Mouse (Mus musculus) CH12.LX (cell line): ENCODE measurements at regions not wholly inside any gene's neighbourhood (a gene's known extent, or its start where the extent isn't known, plus 50 kb on each side); places are given as distances from the start of the nearest gene placed in this dataset.

Experiments used
- DNase-seq: peaks from one replicate; pipeline ENCODE4 v3.0.0-alpha.2; 2013; ENCODE audit errors: extremely low read depth
- H3K27ac ChIP-seq: 2 replicates; pipeline ENCODE4 v1.5.1; 2012; ENCODE audit warnings: low read depth, mild to moderate bottlenecking, control low read depth, moderate library complexity; ENCODE audit not compliant: insufficient read depth
- H3K27me3 ChIP-seq: replicated peaks from 2 replicates; pipeline ENCODE3; 2012; ENCODE audit warnings: inconsistent platforms
- H3K36me3 ChIP-seq, 2 experiments: replicated peaks in 1 of 2; 2 replicates each; pipeline versions ENCODE3 to v1.6.1; 2012; ENCODE audit warnings: inconsistent platforms in 1 of 2, low read length in 1 of 2, mild to moderate bottlenecking in 1 of 2, mixed read lengths in 1 of 2, moderate library complexity in 1 of 2; ENCODE audit not compliant: control insufficient read depth in 1 of 2, insufficient read depth in 1 of 2
- H3K4me1 ChIP-seq, 2 experiments: 2 replicates each; pipeline ENCODE4 v1.6.1; 2012; ENCODE audit warnings: inconsistent platforms in 1 of 2, moderate library complexity in 1 of 2; ENCODE audit not compliant: insufficient read depth in 2 of 2, control insufficient read depth in 1 of 2
- H3K4me2 ChIP-seq: 2 replicates; pipeline ENCODE4 v1.6.1; 2012; ENCODE audit warnings: low read depth, mild to moderate bottlenecking, control low read depth; ENCODE audit not compliant: poor library complexity, insufficient read depth, severe bottlenecking
- H3K4me3 ChIP-seq, 3 experiments: fragments of 150-350 bp in 1 of 3; sonication (generic) in 1 of 3; replicated peaks in 1 of 3; 2 replicates each; pipeline versions ENCODE3 to v1.5.1; 2011 to 2012; ENCODE audit warnings: low read depth in 2 of 3, low read length in 2 of 3, mild to moderate bottlenecking in 2 of 3, moderate library complexity in 2 of 3, control low read depth in 1 of 3, improper control_type of control experiment in 1 of 3, inconsistent platforms in 1 of 3, mixed read lengths in 1 of 3; ENCODE audit not compliant: poor library complexity in 1 of 3
- H3K79me2 ChIP-seq: replicated peaks from 2 replicates; pipeline ENCODE4 v1.6.1; 2012; ENCODE audit warnings: mild to moderate bottlenecking, moderate library complexity; ENCODE audit not compliant: control insufficient read depth, poor library complexity, insufficient read depth, severe bottlenecking; ENCODE audit errors: extremely low read depth
- H3K9ac ChIP-seq: 2 replicates; pipeline ENCODE4 v1.6.1; 2012; ENCODE audit warnings: low read depth, mild to moderate bottlenecking, control low read depth, moderate library complexity; ENCODE audit not compliant: insufficient read depth
- H3K9me3 ChIP-seq: replicated peaks from 2 replicates; pipeline ENCODE3; 2012; ENCODE audit warnings: low read length, inconsistent platforms, mixed read lengths
- BHLHE40 ChIP-seq: IDR thresholded peaks from 2 replicates; pipeline ENCODE4 v1.6.1; 2011; ENCODE audit warnings: mild to moderate bottlenecking, low read depth, low read length, improper control_type of control experiment
- CHD2 ChIP-seq: IDR thresholded peaks from 2 replicates; pipeline ENCODE4 v1.6.1; 2011; ENCODE audit warnings: low read length, improper control_type of control experiment
- ELF1 ChIP-seq: IDR thresholded peaks from 2 replicates; pipeline ENCODE4 v1.6.1; 2014; ENCODE audit warnings: low read depth, mild to moderate bottlenecking, inconsistent platforms, low read length, improper control_type of control experiment
- EP300 ChIP-seq: IDR thresholded peaks from 2 replicates; pipeline ENCODE4 v1.6.1; 2011; ENCODE audit warnings: low read length, improper control_type of control experiment
- GABPA ChIP-seq: IDR thresholded peaks from 2 replicates; pipeline ENCODE4 v1.6.1; 2012; ENCODE audit warnings: low read depth, low read length, improper control_type of control experiment, inconsistent platforms; ENCODE audit not compliant: insufficient replicate concordance
- HCFC1 ChIP-seq: IDR thresholded peaks from 2 replicates; pipeline ENCODE4 v1.6.1; 2012; ENCODE audit warnings: low read depth, mild to moderate bottlenecking, inconsistent platforms, low read length, improper control_type of control experiment
- JUN ChIP-seq: IDR thresholded peaks from 2 replicates; pipeline ENCODE4 v1.6.1; 2011; ENCODE audit warnings: low read depth, mild to moderate bottlenecking, low read length, improper control_type of control experiment, moderate library complexity; ENCODE audit not compliant: insufficient read depth
- JUND ChIP-seq: conservative IDR thresholded peaks from 2 replicates; pipeline ENCODE4 v1.6.1; 2011; ENCODE audit warnings: low read depth, low read length, improper control_type of control experiment
- MAX ChIP-seq: IDR thresholded peaks from 2 replicates; pipeline ENCODE4 v1.6.1; 2011; ENCODE audit warnings: low read length, improper control_type of control experiment
- MAZ ChIP-seq: IDR thresholded peaks from 2 replicates; pipeline ENCODE4 v1.6.1; 2012; ENCODE audit warnings: low read depth, mild to moderate bottlenecking, inconsistent platforms, low read length, improper control_type of control experiment, moderate library complexity
- MXI1 ChIP-seq: IDR thresholded peaks from 2 replicates; pipeline ENCODE4 v1.6.1; 2011; ENCODE audit warnings: mild to moderate bottlenecking, low read depth, low read length, improper control_type of control experiment
- MYC ChIP-seq: IDR thresholded peaks from 2 replicates; pipeline ENCODE4 v1.6.1; 2011; ENCODE audit warnings: low read depth, mild to moderate bottlenecking, improper control_type of control experiment, low read length
- PAX5 ChIP-seq: IDR thresholded peaks from 2 replicates; pipeline ENCODE4 v1.6.1; 2012; ENCODE audit warnings: low read length, inconsistent platforms, mixed read lengths
- POLR2AphosphoS2 ChIP-seq: IDR thresholded peaks from 2 replicates; pipeline ENCODE4 v1.6.1; 2011; ENCODE audit warnings: low read depth, low read length, improper control_type of control experiment
- RAD21 ChIP-seq: IDR thresholded peaks from 2 replicates; pipeline ENCODE4 v1.6.1; 2011; ENCODE audit warnings: low read depth, mild to moderate bottlenecking, low read length, improper control_type of control experiment, moderate library complexity
- RCOR1 ChIP-seq: conservative IDR thresholded peaks from 2 replicates; pipeline ENCODE4 v1.6.1; 2012; ENCODE audit warnings: low read depth, mild to moderate bottlenecking, inconsistent platforms, low read length, improper control_type of control experiment
- SMC3 ChIP-seq: IDR thresholded peaks from 2 replicates; pipeline ENCODE4 v1.6.1; 2011; ENCODE audit warnings: low read depth, low read length, improper control_type of control experiment
- TBP ChIP-seq: conservative IDR thresholded peaks from 2 replicates; pipeline ENCODE4 v1.6.1; 2011; ENCODE audit warnings: low read depth, low read length, improper control_type of control experiment
- USF1 ChIP-seq: IDR thresholded peaks from 2 replicates; pipeline ENCODE4 v1.6.1; 2014; ENCODE audit warnings: low read depth, mild to moderate bottlenecking, inconsistent platforms, low read length, improper control_type of control experiment
- USF2 ChIP-seq: conservative IDR thresholded peaks from 2 replicates; pipeline ENCODE4 v1.6.1; 2011; ENCODE audit warnings: low read depth, low read length, improper control_type of control experiment
- ZC3H11A ChIP-seq: IDR thresholded peaks from 2 replicates; pipeline ENCODE4 v1.6.1; 2012; ENCODE audit warnings: low read depth, mild to moderate bottlenecking, inconsistent platforms, low read length, improper control_type of control experiment
- ZKSCAN1 ChIP-seq: IDR thresholded peaks from 2 replicates; pipeline ENCODE4 v1.6.1; 2012; ENCODE audit warnings: low read depth, inconsistent platforms, low read length, improper control_type of control experiment, borderline replicate concordance
- dilution Hi-C: fragments of 300-500 bp; cut with MboI; formaldehyde crosslinking; loops from 2 replicates; pipeline ENCODE4 v1.14.3; 2020; ENCODE audit warnings: low sequenced_read_pairs; ENCODE audit not compliant: extremely low pct_unique_long_range_greater_than_20kb, extremely low pct_ligation_motif_present
- in situ Hi-C: fragments of 300-500 bp; cut with MboI; formaldehyde crosslinking; loops from 3 replicates; pipeline ENCODE4 v1.14.3; 2019; ENCODE audit warnings: low sequenced_read_pairs, low pct_ligation_motif_present, low pct_unique_long_range_greater_than_20kb, mixed read lengths

DNA sequence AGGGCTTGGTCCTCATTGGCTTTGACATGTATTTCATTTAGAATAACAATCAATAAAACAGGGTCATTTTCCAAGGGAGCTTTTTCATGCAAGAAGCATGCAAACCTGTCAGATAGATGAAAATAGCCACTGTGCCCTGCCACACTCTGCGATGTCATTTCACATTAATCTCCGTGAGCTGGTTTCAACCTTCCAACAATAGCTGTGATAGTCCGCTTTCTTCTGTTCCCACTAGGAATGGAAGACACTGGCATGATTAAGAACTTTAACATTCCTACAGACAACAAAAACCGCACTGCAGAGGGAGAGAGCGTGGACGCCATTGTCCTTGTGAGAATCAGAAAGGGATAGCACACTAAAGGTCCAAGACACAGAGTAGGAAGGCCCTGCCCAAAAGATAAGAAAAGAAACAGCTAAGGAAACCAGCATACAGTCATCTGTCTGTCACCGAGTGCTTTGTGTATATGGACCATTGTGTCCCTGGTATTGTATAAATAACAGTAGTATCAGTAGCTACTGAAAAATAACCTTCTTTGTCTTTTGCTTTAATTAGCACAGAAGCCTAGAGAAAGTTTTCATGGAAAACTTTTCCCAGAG lies 299.0 kb downstream of the Efnb2 start:
- H3K9ac ChIP-seq: no peak overlapping the region
- dilution Hi-C loops: no loop called here
- DNase-seq: no peak
- in situ Hi-C loops: no loop called here
- no peaks in the 10 kb centered on the region for H3K79me2 ChIP-seq
- no peak overlapping the region for H3K4me3 ChIP-seq
- no peaks in the 10 kb centered on the region for H3K27me3 ChIP-seq
- TF ChIP-seq PAX5: no peak
- TF ChIP-seq USF2: no peak
- H3K36me3 ChIP-seq: no peaks in the 10 kb centered on the region
- H3K4me1 ChIP-seq: no peaks in the 10 kb centered on the region
- H3K27ac ChIP-seq: no peak overlapping the region
- H3K4me2 ChIP-seq: no peak overlapping the region
- peaks cover 73% of the 10 kb centered on the region for H3K9me3 ChIP-seq

DNA sequence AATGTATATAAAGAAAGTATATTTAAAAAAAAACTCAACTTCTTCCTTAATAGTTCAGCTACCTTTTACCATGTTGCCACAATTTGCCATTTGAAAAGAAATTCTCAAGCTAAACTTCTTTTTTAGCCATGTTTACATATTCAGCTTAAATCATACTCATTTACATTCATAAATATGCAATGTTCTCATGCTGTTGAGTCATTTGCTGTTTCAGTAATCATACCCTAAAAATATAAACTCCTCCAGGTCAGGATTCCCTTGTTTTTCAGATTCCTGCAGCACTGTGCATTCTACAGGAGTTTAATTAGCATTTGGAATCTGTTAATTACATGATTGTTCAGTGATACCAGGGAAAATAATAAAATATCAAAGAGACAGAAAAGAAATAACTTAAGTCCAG lies 300.5 kb downstream of the Efnb2 start:
- no peaks in the 10 kb centered on the region for H3K36me3 ChIP-seq
- H3K27me3 ChIP-seq: no peaks in the 10 kb centered on the region
- H3K9me3 ChIP-seq: peaks cover 73% of the 10 kb centered on the region
- in situ Hi-C loops: no loop called here
- no peaks in the 10 kb centered on the region for H3K4me1 ChIP-seq
- dilution Hi-C loops: no loop called here
- H3K27ac ChIP-seq: no peak overlapping the region
- TF ChIP-seq ELF1 (no peak), JUND (no peak), POLR2AphosphoS2 (no peak), HCFC1 (no peak), RCOR1 (no peak), ZKSCAN1 (no peak), JUN (no peak), USF1 (no peak), TBP (no peak), EP300 (no peak), ZC3H11A (no peak), BHLHE40 (no peak), CHD2 (no peak)
- H3K79me2 ChIP-seq: no peaks in the 10 kb centered on the region
- H3K4me2 ChIP-seq: no peak overlapping the region
- DNase-seq: no peak
- H3K4me3 ChIP-seq: no peak overlapping the region
- no peak overlapping the region for H3K9ac ChIP-seq

DNA sequence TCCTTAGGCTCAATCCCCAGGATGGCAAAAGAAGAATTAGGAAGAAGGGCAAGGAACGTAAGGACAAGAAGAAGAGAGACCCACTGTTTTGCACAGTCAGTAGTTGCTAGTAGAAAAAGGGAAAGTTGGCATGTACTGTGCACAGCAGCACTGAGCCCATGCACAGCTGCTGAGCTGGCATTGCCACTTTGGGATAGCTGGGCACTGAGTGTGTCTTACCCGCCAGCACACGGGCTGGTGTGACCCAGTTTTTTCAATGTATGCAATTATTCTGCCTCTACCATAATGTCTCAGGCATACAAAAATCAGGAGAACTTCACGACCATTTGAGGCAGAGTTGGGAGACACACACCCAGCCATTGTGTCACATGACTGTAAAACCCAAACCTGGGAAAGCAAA lies 306.1 kb downstream of the Efnb2 start:
- dilution Hi-C loops: no loop called here
- no peaks in the 10 kb centered on the region for H3K4me1 ChIP-seq

More for the DNA sequence above, 306.1 kb downstream of the Efnb2 start:
- H3K27ac ChIP-seq: no peak overlapping the region
- no peak for TF ChIP-seq MXI1
- TF ChIP-seq ZC3H11A: no peak
- TF ChIP-seq SMC3: no peak
- TF ChIP-seq GABPA: no peak
- TF ChIP-seq RAD21: no peak
- no peak for TF ChIP-seq JUND
- no peak for TF ChIP-seq MAZ
- no peak for TF ChIP-seq MYC
- TF ChIP-seq MAX: no peak
- no peak for TF ChIP-seq JUN
- TF ChIP-seq, all 38 proteins: peak for 0
- no peak overlapping the region for H3K4me3 ChIP-seq
- in situ Hi-C loops: no loop called here
- no peaks in the 10 kb centered on the region for H3K27me3 ChIP-seq
- H3K4me2 ChIP-seq: no peak overlapping the region
- no peaks in the 10 kb centered on the region for H3K36me3 ChIP-seq
- H3K79me2 ChIP-seq: no peaks in the 10 kb centered on the region
- H3K9ac ChIP-seq: no peak overlapping the region
- DNase-seq: no peak
- H3K9me3 ChIP-seq: peaks cover 70% of the 10 kb centered on the region
